ENCODE assay signal across 9 mouse cellular contexts in genomic region chr11:98850100-98851093, GRCm38 (mm10). TPM values are rescaled to one million over a fixed set of nuclear protein-coding genes. Genes with fewer than 3 reads are reported as not detected.
A peak's percentile ranks its signal among the peaks of the same experiment; 100 is the strongest.
DNase-seq lines count a peak whose midpoint lies in the region; ATAC-seq and TF ChIP-seq lines count a peak whose summit lies in the region.
"Had no signal": no experiment of that assay in that cellular context is flagged by ENCODE, and none has a peak within 500 bp of the region (broad histone marks: within the 10 kb centered on the region; RNA-seq: fewer than 3 reads in every experiment).

No protein-coding gene starts in this region.

- TF ChIP-seq POLR2A in heart, adult 2 months (IDR thresholded peaks at IDR 0.05; ENCODE audit: insufficient read depth, low read depth, low read length) = no peak

- no peak for TF ChIP-seq CTCF in heart, adult 2 months (IDR thresholded peaks at IDR 0.05)
- no peak for TF ChIP-seq CTCF in midbrain, postnatal 0 days (IDR thresholded peaks at IDR 0.05)

- H3K4me2 ChIP-seq in heart, embryonic 14.5 days (ENCODE audit: low read length) = 0 out of 2 replicates have a peak overlapping the region, but pooled peaks have one; percentile 39
- peak overlapping the region; percentile 22 for H3K4me2 ChIP-seq in midbrain, postnatal 0 days (ENCODE audit: low read depth, low read length, poor library complexity, severe bottlenecking)

- no peak for TF ChIP-seq EP300 in heart, adult 2 months (IDR thresholded peaks at IDR 0.05; ENCODE audit: insufficient read depth, low read depth, low read length)

- no peak for DNase-seq in heart, adult 2 months
- DNase-seq in hindbrain, embryonic 10.5 days (ENCODE audit: low spot score) = peak; percentile 61
- peak; percentile 80 for DNase-seq in midbrain, postnatal 0 days (ENCODE audit: low spot score)
- DNase-seq in urinary bladder, postnatal 25 days (ENCODE audit: low spot score) = no peak
- no peak for DNase-seq in lung, adult 18-20 months
- no peak for DNase-seq in ovary, postnatal 14 days (ENCODE audit: low spot score)
- DNase-seq: gastrocnemius, postnatal 36 days had no signal

- ATAC-seq in heart, embryonic 14.5 days (ENCODE audit: insufficient number of reproducible peaks, insufficient read depth, low FRiP score, low read depth) = no peak
- ATAC-seq in common myeloid progenitor, adult 5-6 weeks (replicated peaks; ENCODE audit: low read depth, poor library complexity, severe bottlenecking) = peak; percentile 30; the same call in 1 of the 2 replicates
- 0 out of 2 replicates have a peak, but pooled peaks have one; percentile 29 for ATAC-seq in midbrain, postnatal 0 days (ENCODE audit: low FRiP score)

- no peak overlapping the region for H3K4me3 ChIP-seq in heart, embryonic 14.5 days (ENCODE audit: control insufficient read depth in 1 of 2, insufficient read depth in 1 of 2, low read depth in 1 of 2, low read length in 2 of 2)
- H3K4me3 ChIP-seq in heart, adult 2 months = no peak overlapping the region
- H3K4me3 ChIP-seq in hindbrain, embryonic 10.5 days = peak overlapping the region; percentile 26
- H3K4me3 ChIP-seq in midbrain, postnatal 0 days (ENCODE audit: low read depth, low read length) = 0 out of 2 replicates have a peak overlapping the region, but pooled peaks have one; percentile 3

- H3K9ac ChIP-seq in heart, embryonic 14.5 days (ENCODE audit: low read length) = peak overlapping the region; percentile 25; the same call in 1 of the 2 replicates
- H3K9ac ChIP-seq in heart, adult 2 months (ENCODE audit: low read depth, low read length) = no peak overlapping the region
- 0 out of 2 replicates have a peak overlapping the region, but pooled peaks have one; percentile 13 for H3K9ac ChIP-seq in midbrain, postnatal 0 days (replicated peaks; ENCODE audit: low read length, poor library complexity, severe bottlenecking)

- no peaks in the 10 kb centered on the region for H3K9me3 ChIP-seq in heart, embryonic 14.5 days (ENCODE audit: control insufficient read depth, low read length)
- H3K9me3 ChIP-seq in hindbrain, embryonic 10.5 days = no peaks in the 10 kb centered on the region
- no peaks in the 10 kb centered on the region for H3K9me3 ChIP-seq in midbrain, postnatal 0 days (ENCODE audit: low read length)

- no peaks in the 10 kb centered on the region for H3K27me3 ChIP-seq in heart, embryonic 14.5 days (ENCODE audit: control insufficient read depth, insufficient read depth, low read length)
- H3K27me3 ChIP-seq in heart, adult 2 months (ENCODE audit: control insufficient read depth, insufficient read depth, low read length) = no peaks in the 10 kb centered on the region
- H3K27me3 ChIP-seq in hindbrain, embryonic 10.5 days (ENCODE audit: insufficient read depth, poor library complexity, severe bottlenecking) = peaks cover 41% of the 10 kb centered on the region
- no peaks in the 10 kb centered on the region for H3K27me3 ChIP-seq in midbrain, postnatal 0 days (ENCODE audit: insufficient read depth, low read length)

- 67% methylated on average over 26 of the region's 26 CpGs for WGBS in heart, embryonic 14.5 days
- 78% methylated on average over 26 of the region's 26 CpGs for WGBS in heart, adult 2 months
- WGBS in hindbrain, embryonic 10.5 days = 59% methylated on average over 26 of the region's 26 CpGs
- WGBS in midbrain, postnatal 0 days = 57% methylated on average over 26 of the region's 26 CpGs

- intact Hi-C loops in heart, adult 2 months (cut with DNase I) = no loop called here

- no peaks in the 10 kb centered on the region for H3K36me3 ChIP-seq in heart, embryonic 14.5 days (ENCODE audit: control insufficient read depth, insufficient read depth, low read length)
- no peaks in the 10 kb centered on the region for H3K36me3 ChIP-seq in heart, adult 2 months (ENCODE audit: control insufficient read depth, insufficient read depth, low read length)
- H3K36me3 ChIP-seq in hindbrain, embryonic 10.5 days = no peaks in the 10 kb centered on the region
- peaks cover 26% of the 10 kb centered on the region for H3K36me3 ChIP-seq in midbrain, postnatal 0 days (ENCODE audit: insufficient read depth, low read length)

- H3K79me2 ChIP-seq in heart, adult 2 months (replicated peaks; ENCODE audit: control insufficient read depth, insufficient read depth, low read length) = no peaks in the 10 kb centered on the region

- H3K4me1 ChIP-seq in heart, embryonic 14.5 days (ENCODE audit: control insufficient read depth in 2 of 2, insufficient read depth in 2 of 2, low read length in 2 of 2) = peaks cover 4 to 15% of the 10 kb centered on the region in 2 experiments
- no peaks in the 10 kb centered on the region for H3K4me1 ChIP-seq in heart, adult 2 months (ENCODE audit: control insufficient read depth, insufficient read depth, low read length)
- peaks cover 45% of the 10 kb centered on the region for H3K4me1 ChIP-seq in hindbrain, embryonic 10.5 days (replicated peaks)
- peaks cover 7% of the 10 kb centered on the region; the same call in 1 of the 2 replicates for H3K4me1 ChIP-seq in midbrain, postnatal 0 days (ENCODE audit: insufficient read depth, low read length)

- H3K27ac ChIP-seq in heart, embryonic 14.5 days (replicated peaks in 1 of 2; ENCODE audit: control insufficient read depth in 1 of 2, insufficient read depth in 1 of 2, low read depth in 2 of 2, low read length in 2 of 2) = no peak overlapping the region
- H3K27ac ChIP-seq in heart, adult 2 months = no peak overlapping the region
- H3K27ac ChIP-seq in hindbrain, embryonic 10.5 days = peak overlapping the region; percentile 77
- no peak overlapping the region for H3K27ac ChIP-seq in midbrain, postnatal 0 days (ENCODE audit: low read depth, low read length)

RNA-seq across cellular contexts. Expression of gene Wipf2, which starts 13.0 kb away (rescaled TPM):
- 3.1 and 3.2 TPM in 2 replicates for polyA plus RNA-seq in heart, embryonic 14.5 days (2014; fragmentation: Nextera tagmentation; extraction: Ambion mirVana)
- 1 to 10 TPM; 9.1 to 9.6 TPM for total RNA-seq in heart, adult 2 months (2021)
- polyA plus RNA-seq in heart, adult 2 months (2012; rRNA removed) = 4.0 and 5.1 TPM in 2 replicates
- 4.6 and 6.4 TPM in 2 replicates for total RNA-seq in common myeloid progenitor, adult 5-6 weeks (2017)
- polyA plus RNA-seq in hindbrain, embryonic 10.5 days (2016; fragmentation: Nextera tagmentation; extraction: Ambion mirVana) = 4.6 and 4.7 TPM in 2 replicates
- total RNA-seq in midbrain, postnatal 0 days (2014; rRNA removed) = 9.2 and 9.8 TPM in 2 replicates
- 3.0 and 3.8 TPM in 2 replicates for polyA plus RNA-seq in midbrain, postnatal 0 days (2015; fragmentation: Nextera tagmentation; extraction: Ambion mirVana)

RNA-seq across cellular contexts. Expression of gene Rapgefl1, which starts 13.8 kb away (rescaled TPM):
- polyA plus RNA-seq in heart, embryonic 14.5 days (2014; fragmentation: Nextera tagmentation; extraction: Ambion mirVana) = 0.82 and 0.95 TPM in 2 replicates
- under 1 TPM; 0.50 to 0.77 TPM for total RNA-seq in heart, adult 2 months (2021)
- 2.8 and 3.0 TPM in 2 replicates for polyA plus RNA-seq in heart, adult 2 months (2012; rRNA removed)
- 0.53 and 0.64 TPM in 2 replicates for total RNA-seq in common myeloid progenitor, adult 5-6 weeks (2017)
- polyA plus RNA-seq in hindbrain, embryonic 10.5 days (2016; fragmentation: Nextera tagmentation; extraction: Ambion mirVana) = 1.1 and 2.2 TPM in 2 replicates
- 39.0 and 40.8 TPM in 2 replicates for total RNA-seq in midbrain, postnatal 0 days (2014; rRNA removed)
- polyA plus RNA-seq in midbrain, postnatal 0 days (2015; fragmentation: Nextera tagmentation; extraction: Ambion mirVana) = 10.9 and 11.4 TPM in 2 replicates

RNA-seq across cellular contexts. Expression of gene Casc3, which starts 45.7 kb away (rescaled TPM):
- polyA plus RNA-seq in heart, embryonic 14.5 days (2014; fragmentation: Nextera tagmentation; extraction: Ambion mirVana) = 22.6 and 22.9 TPM in 2 replicates
- 10 to 100 TPM; 18.7 to 20.7 TPM for total RNA-seq in heart, adult 2 months (2021)
- 17.5 and 25.2 TPM in 2 replicates for polyA plus RNA-seq in heart, adult 2 months (2012; rRNA removed)
- 39.5 and 46.5 TPM in 2 replicates for total RNA-seq in common myeloid progenitor, adult 5-6 weeks (2017)
- polyA plus RNA-seq in hindbrain, embryonic 10.5 days (2016; fragmentation: Nextera tagmentation; extraction: Ambion mirVana) = 49.5 and 55.9 TPM in 2 replicates
- 29.4 and 32.2 TPM in 2 replicates for total RNA-seq in midbrain, postnatal 0 days (2014; rRNA removed)
- polyA plus RNA-seq in midbrain, postnatal 0 days (2015; fragmentation: Nextera tagmentation; extraction: Ambion mirVana) = 34.0 and 39.7 TPM in 2 replicates

RNA-seq across cellular contexts. Expression of gene Msl1, which starts 55.1 kb away (rescaled TPM):
- 13.3 and 15.3 TPM in 2 replicates for polyA plus RNA-seq in heart, embryonic 14.5 days (2014; fragmentation: Nextera tagmentation; extraction: Ambion mirVana)
- total RNA-seq in heart, adult 2 months (2021) = 10 to 100 TPM; 68.9 to 75.3 TPM
- polyA plus RNA-seq in heart, adult 2 months (2012; rRNA removed) = 21.9 and 44.4 TPM in 2 replicates
- total RNA-seq in common myeloid progenitor, adult 5-6 weeks (2017) = 72.8 and 88.2 TPM in 2 replicates
- polyA plus RNA-seq in hindbrain, embryonic 10.5 days (2016; fragmentation: Nextera tagmentation; extraction: Ambion mirVana) = 24.4 and 25.2 TPM in 2 replicates
- total RNA-seq in midbrain, postnatal 0 days (2014; rRNA removed) = 88.3 and 107 TPM in 2 replicates
- polyA plus RNA-seq in midbrain, postnatal 0 days (2015; fragmentation: Nextera tagmentation; extraction: Ambion mirVana) = 22.3 and 25.8 TPM in 2 replicates

RNA-seq across cellular contexts. Expression of gene Cdc6, which starts 57.2 kb away (rescaled TPM):
- 15.6 and 17.5 TPM in 2 replicates for polyA plus RNA-seq in heart, embryonic 14.5 days (2014; fragmentation: Nextera tagmentation; extraction: Ambion mirVana)
- total RNA-seq in heart, adult 2 months (2021) = under 1 TPM; 0.13 to 0.32 TPM
- 0.14 and 0.26 TPM in 2 replicates for polyA plus RNA-seq in heart, adult 2 months (2012; rRNA removed)
- 41.1 and 47.2 TPM in 2 replicates for total RNA-seq in common myeloid progenitor, adult 5-6 weeks (2017)
- 45.3 and 63.7 TPM in 2 replicates for polyA plus RNA-seq in hindbrain, embryonic 10.5 days (2016; fragmentation: Nextera tagmentation; extraction: Ambion mirVana)
- 0.19 and 0.44 TPM in 2 replicates for total RNA-seq in midbrain, postnatal 0 days (2014; rRNA removed)
- 0.52 and 0.65 TPM in 2 replicates for polyA plus RNA-seq in midbrain, postnatal 0 days (2015; fragmentation: Nextera tagmentation; extraction: Ambion mirVana)

Comparison
In these comparisons a context has a peak if more than half of its experiments do, and no peak if none do; other contexts are left out.
1. H3K4me3 ChIP-seq: peak in hindbrain, embryonic 10.5 days (single experiment) and midbrain, postnatal 0 days (single experiment); none in heart, embryonic 14.5 days (0 of 2) and heart, adult 2 months (single experiment).
2. DNase-seq: peak in hindbrain, embryonic 10.5 days (single experiment) and midbrain, postnatal 0 days (single experiment); none in heart, adult 2 months (0 of 2), urinary bladder, postnatal 25 days (single experiment), lung, adult 18-20 months (0 of 2) and ovary, postnatal 14 days (single experiment).